Mouse (Mus musculus) neutrophil, adult 5-6 weeks (primary cell): ENCODE results near the gene Olfr293. TPM values are rescaled to one million over a fixed set of nuclear protein-coding genes. Genes with fewer than 3 reads are reported as not detected.

Experiments
- ATAC-seq: fragments of 151-379, 151-347 bp; 2 replicates; pipeline ENCODE4 v1.8.0; 2017; ENCODE audit warnings: mild to moderate bottlenecking, moderate TSS enrichment; ENCODE audit not compliant: insufficient number of reproducible peaks, poor library complexity, low FRiP score, severe bottlenecking; ENCODE audit errors: extremely low read depth
- total RNA-seq: library from RNA; stranded (forward); fragments of 200-1000 nt; gene quantifications from 2 replicates; pipeline ENCODE4 v1.2.3, GENCODE M21; 2017

Olfr293 gene
- not detected in 2 replicates for total RNA-seq

GRCm38 (mm10) chr7:86648761-86649160, at the start of gene Olfr293:
Olfr293 (plus strand) TSS chr7:86649061.
- ATAC-seq = no peak

- ATAC-seq = no peak
These were observed 32.3 kb upstream of the Olfr293 start, which contains the start of gene Olfr294 for GRCm38 (mm10) chr7:86616543-86616942. Olfr294 (minus strand) TSS chr7:86616643.

DNA sequence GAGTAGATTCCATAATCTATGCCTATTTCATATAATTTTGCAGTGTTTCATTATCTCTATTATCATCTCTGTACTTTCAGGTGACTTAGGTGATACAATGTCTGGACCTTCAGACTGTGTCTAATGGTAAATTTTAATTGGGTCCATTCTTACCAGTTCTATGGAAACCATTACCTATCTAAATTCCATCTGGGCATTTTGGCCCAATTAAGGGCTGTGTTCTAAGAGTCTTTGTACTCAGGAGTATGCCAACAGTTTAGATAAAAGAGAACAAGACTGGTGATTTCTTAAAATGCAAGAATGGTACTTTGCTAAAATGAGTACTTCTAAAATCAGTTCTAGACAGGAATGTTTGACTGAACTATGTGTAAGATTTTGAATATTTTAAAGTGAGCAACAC, 39.2 kb downstream of the Olfr293 start, which contains the start of gene Olfr292:
Gene Olfr292, plus strand, starts transcription at position 301 of the 400 bp plus-strand sequence.
- ATAC-seq = no peak

Other genes with a start within 250 kb of the Olfr293 start
- not detected in 2 replicates for gene Olfr301, start 245.2 kb upstream of the Olfr293 start, total RNA-seq
- gene Olfr299, start 189.1 kb upstream of the Olfr293 start, total RNA-seq = not detected in 2 replicates
- gene Olfr298, start 156.6 kb upstream of the Olfr293 start, total RNA-seq = 0.25 TPM in 1 of 2 replicates, not detected in the other
- gene Olfr297, start 129.1 kb upstream of the Olfr293 start, total RNA-seq = not detected in 2 replicates
- gene Olfr295, start 65.2 kb upstream of the Olfr293 start, total RNA-seq = 0.23 TPM in 1 of 2 replicates, not detected in the other
- not detected in 2 replicates for gene Olfr294, start 32.4 kb upstream of the Olfr293 start, total RNA-seq
- not detected in 2 replicates for gene Olfr292, start 39.3 kb downstream of the Olfr293 start, total RNA-seq
- gene Folh1, start 126.9 kb downstream of the Olfr293 start, total RNA-seq = not detected in 2 replicates
- not detected in 2 replicates for gene Vmn2r77, start 146.0 kb downstream of the Olfr293 start, total RNA-seq